In genomic region chr5:8894641-8895490, GRCm38 (mm10) we compare ENCODE assay signal across 9 mouse cellular contexts. TPM values are rescaled to one million over a fixed set of nuclear protein-coding genes. Genes with fewer than 3 reads are reported as not detected.
DNase-seq lines count a peak whose midpoint lies in the region; ATAC-seq and TF ChIP-seq lines count a peak whose summit lies in the region.
"Had no signal": no experiment of that assay in that cellular context is flagged by ENCODE, and none has a peak within 500 bp of the region (broad histone marks: within the 10 kb centered on the region; RNA-seq: fewer than 3 reads in every experiment).

No protein-coding gene starts in this region.

- no peak for TF ChIP-seq CTCF in lung, embryonic 14.5 days (IDR thresholded peaks at IDR 0.05; ENCODE audit: low read depth)

- ATAC-seq in lung, embryonic 14.5 days (ENCODE audit: insufficient read depth), result no peak
- peak; percentile 8 to 26; a peak in 1 of 4 replicates for ATAC-seq in hematopoietic stem cell, adult 5-6 weeks (replicated peaks in 1 of 2; ENCODE audit: insufficient read depth in 1 of 2, low FRiP score in 2 of 2, low TSS enrichment in 1 of 2, low read depth in 1 of 2, poor library complexity in 2 of 2, severe bottlenecking in 2 of 2)

- H3K36me3 ChIP-seq in lung, embryonic 14.5 days (ENCODE audit: insufficient read depth), result no peaks in the 10 kb centered on the region
- H3K36me3 ChIP-seq: limb, embryonic 13.5 days had no signal

- peak overlapping the region; percentile 1; the same call in 1 of the 2 replicates for H3K4me2 ChIP-seq in lung, embryonic 14.5 days

- DNase-seq in lung, embryonic 14.5 days, result no peak
- no peak for DNase-seq in lung, postnatal 14 days
- peak; percentile 64 for DNase-seq in c-Kit-positive CD71-negative TER-119-negative erythroid progenitor cells, embryonic 14.5 days (ENCODE audit: low read depth)
- peak; percentile 60 for DNase-seq in spleen, adult 12 weeks (ENCODE audit: low spot score)
- no peak for DNase-seq in right cerebral cortex, adult 2 months (ENCODE audit: low spot score in 2 of 2)
- DNase-seq in adrenal gland, adult 2 months, result no peak

- 65% methylated on average over 15 of the region's 15 CpGs for WGBS in lung, embryonic 14.5 days

- no peak overlapping the region for H3K27ac ChIP-seq in lung, embryonic 14.5 days (ENCODE audit: low read depth)
- H3K27ac ChIP-seq: limb, embryonic 13.5 days had no signal

- no peaks in the 10 kb centered on the region for H3K9me3 ChIP-seq in lung, embryonic 14.5 days (ENCODE audit: low read depth, low read length)
- H3K9me3 ChIP-seq: limb, embryonic 13.5 days had no signal

- H3K9ac ChIP-seq in lung, embryonic 14.5 days, result no peak overlapping the region

- H3K4me1 ChIP-seq in lung, embryonic 14.5 days (ENCODE audit: insufficient read depth), result no peaks in the 10 kb centered on the region

- H3K4me3 ChIP-seq in lung, embryonic 14.5 days (ENCODE audit: low read depth, low read length), result peak overlapping the region; percentile 54; the same call in 1 of the 2 replicates

- peaks cover 10% of the 10 kb centered on the region; the same call in 1 of the 2 replicates for H3K27me3 ChIP-seq in lung, embryonic 14.5 days (ENCODE audit: insufficient read depth, low read length)

RNA-seq across cellular contexts. Expression of gene Abcb4, which starts 1.3 kb away (rescaled TPM):
- 0.19 and 0.22 TPM in 2 replicates for polyA plus RNA-seq in lung, embryonic 14.5 days (2014; fragmentation: Nextera tagmentation; extraction: Ambion mirVana)
- 13.4 and 39.0 TPM in 2 replicates for total RNA-seq in hematopoietic stem cell, adult 5-6 weeks (2017)
- 1 to 10 TPM; 3.1 to 4.0 TPM for total RNA-seq in adrenal gland, adult 2 months (2021)
- polyA plus RNA-seq in adrenal gland, adult 2 months (2012; rRNA removed), result 0.08 and 0.12 TPM in 2 replicates
- polyA plus RNA-seq: kidney, embryonic 14.5 days had no signal

Comparison
In these comparisons a context has a peak if more than half of its experiments do, and no peak if none do; other contexts are left out.
1. DNase-seq: peak in c-Kit-positive CD71-negative TER-119-negative erythroid progenitor cells, embryonic 14.5 days (single experiment) and spleen, adult 12 weeks (single experiment); none in lung, embryonic 14.5 days (single experiment), lung, postnatal 14 days (single experiment), right cerebral cortex, adult 2 months (0 of 2) and adrenal gland, adult 2 months (single experiment).